Mouse (Mus musculus): ENCODE results near the gene Cfap61. TPM values are rescaled to one million over a fixed set of nuclear protein-coding genes. Genes with fewer than 3 reads are reported as not detected.
"Not testable (repeated sequence)": the region's sequence is repeated elsewhere in the genome, so short reads cannot be mapped to it uniquely, and the experiment has no call there.

The Cfap61 gene
- total and polyA plus RNA-seq, 3 experiments = 0.22 TPM; not detected in 2

DNA sequence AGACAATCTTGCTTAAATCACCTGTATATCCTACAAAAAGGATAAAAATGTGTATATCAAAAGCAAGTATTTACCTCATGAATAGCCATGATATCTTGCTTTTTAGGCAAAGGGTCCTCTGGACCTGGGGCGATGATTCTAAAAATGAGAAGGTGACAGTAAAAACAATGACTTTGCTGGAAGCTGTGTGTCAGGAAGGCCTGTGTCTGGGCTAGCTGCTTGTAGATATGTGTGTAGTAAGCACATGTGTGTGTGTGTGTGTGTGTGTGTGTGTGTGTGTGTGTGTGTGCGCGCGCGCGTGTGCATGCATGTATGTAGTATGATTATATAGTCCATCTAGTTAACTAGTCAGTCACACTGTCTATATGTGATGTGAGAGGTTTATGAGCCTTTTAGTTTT, 40.8 kb upstream of the Cfap61 start:
- DNase-seq (ENCODE audit: low spot score) = no peak
- TF ChIP-seq TAL1 (conservative IDR thresholded peaks at IDR 0.05; ENCODE audit: low read depth, low read length) (no peak), GATA2 (IDR thresholded peaks at IDR 0.05; ENCODE audit: borderline replicate concordance, low read depth, low read length) (no peak), CTCF (IDR thresholded peaks at IDR 0.05; ENCODE audit: low read depth, low read length) (no peak), GATA1 (IDR thresholded peaks at IDR 0.05; ENCODE audit: borderline replicate concordance, low read length) (no peak), POLR2AphosphoS5 (IDR thresholded peaks at IDR 0.05; ENCODE audit: insufficient replicate concordance, low read depth, low read length) (no peak)
- no peak for ATAC-seq (ENCODE audit: extremely low read depth, insufficient number of reproducible peaks, low FRiP score, poor library complexity, severe bottlenecking)

DNA sequence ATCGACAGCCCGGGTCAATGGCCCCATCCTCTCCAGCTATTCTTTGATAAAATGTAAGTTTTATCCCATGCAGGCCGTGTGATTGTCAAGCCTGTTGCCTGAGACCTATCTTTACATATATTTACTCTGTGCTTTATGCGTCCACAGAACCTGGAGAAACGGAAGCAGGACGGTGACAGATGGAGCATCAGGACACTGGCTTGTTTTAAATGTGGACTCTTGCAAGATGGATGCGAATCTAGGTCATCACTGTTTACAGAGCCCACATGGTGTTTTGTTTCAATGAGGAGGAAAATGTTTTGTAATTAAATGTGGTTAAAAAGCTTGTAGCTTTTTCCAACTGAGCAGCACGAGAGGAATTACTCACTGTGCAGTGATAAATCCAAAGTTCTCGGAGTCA, 36.5 kb upstream of the Cfap61 start:
- Histone ChIP-seq H3K36me3 (replicated peaks) (no peaks in the 10 kb centered on the region), H3K27me3 (ENCODE audit: insufficient read depth, low read length) (no peaks in the 10 kb centered on the region), H3K9me3 (replicated peaks) (no peaks in the 10 kb centered on the region), H3K4me1 (ENCODE audit: insufficient read depth, low read depth, low read length) (peaks cover 2% of the 10 kb centered on the region; the same call in 1 of the 2 replicates), H3K4me3 (ENCODE audit: low read depth, low read length) (no peak overlapping the region)
- ATAC-seq (ENCODE audit: extremely low read depth, insufficient number of reproducible peaks, low FRiP score, poor library complexity, severe bottlenecking) (no peak), DNase-seq (ENCODE audit: low spot score) (no peak)
- no peak for TF ChIP-seq TAL1 (conservative IDR thresholded peaks at IDR 0.05; ENCODE audit: low read depth, low read length)
- TF ChIP-seq GATA1 (IDR thresholded peaks at IDR 0.05; ENCODE audit: borderline replicate concordance, low read length) = no peak
- TF ChIP-seq GATA2 (IDR thresholded peaks at IDR 0.05; ENCODE audit: borderline replicate concordance, low read depth, low read length) = no peak
- no peak for TF ChIP-seq POLR2AphosphoS5 (IDR thresholded peaks at IDR 0.05; ENCODE audit: insufficient replicate concordance, low read depth, low read length)
- TF ChIP-seq CTCF (IDR thresholded peaks at IDR 0.05; ENCODE audit: low read depth, low read length) = no peak

More for the DNA sequence above, 40.8 kb upstream of the Cfap61 start:
- Histone ChIP-seq H3K36me3 (replicated peaks) (no peaks in the 10 kb centered on the region), H3K27me3 (ENCODE audit: insufficient read depth, low read length) (no peaks in the 10 kb centered on the region), H3K4me1 (ENCODE audit: insufficient read depth, low read depth, low read length) (no peaks in the 10 kb centered on the region), H3K9me3 (replicated peaks) (no peaks in the 10 kb centered on the region), H3K4me3 (ENCODE audit: low read depth, low read length) (no peak overlapping the region)

DNA sequence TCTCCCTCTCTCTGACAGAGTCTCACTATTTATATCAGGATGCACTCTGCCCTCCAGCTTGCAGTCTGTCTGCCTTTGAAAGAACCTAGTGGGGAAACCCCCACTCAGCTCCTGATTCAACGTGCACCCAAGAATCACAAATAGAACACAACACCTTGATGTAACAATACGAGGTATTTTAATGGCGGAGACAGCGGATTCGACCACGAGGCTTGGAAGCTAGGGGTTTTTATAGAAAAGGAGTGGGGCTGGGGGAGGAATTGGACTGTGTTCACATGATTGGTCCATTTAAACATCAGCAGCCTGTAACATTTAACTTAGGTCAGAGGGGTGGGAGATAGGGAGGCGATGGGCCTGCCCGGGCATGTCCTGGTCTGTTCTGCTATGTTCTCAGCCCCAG, 34.3 kb upstream of the Cfap61 start:
- ATAC-seq (ENCODE audit: extremely low read depth, insufficient number of reproducible peaks, low FRiP score, poor library complexity, severe bottlenecking); H3K36me3 ChIP-seq (replicated peaks); H3K4me3 ChIP-seq (ENCODE audit: low read depth, low read length); DNase-seq (ENCODE audit: low spot score); H3K27me3 ChIP-seq (ENCODE audit: insufficient read depth, low read length); H3K9me3 ChIP-seq (replicated peaks): not testable (repeated sequence)
- H3K4me1 ChIP-seq (ENCODE audit: insufficient read depth, low read depth, low read length) = peaks cover 15% of the 10 kb centered on the region

DNA sequence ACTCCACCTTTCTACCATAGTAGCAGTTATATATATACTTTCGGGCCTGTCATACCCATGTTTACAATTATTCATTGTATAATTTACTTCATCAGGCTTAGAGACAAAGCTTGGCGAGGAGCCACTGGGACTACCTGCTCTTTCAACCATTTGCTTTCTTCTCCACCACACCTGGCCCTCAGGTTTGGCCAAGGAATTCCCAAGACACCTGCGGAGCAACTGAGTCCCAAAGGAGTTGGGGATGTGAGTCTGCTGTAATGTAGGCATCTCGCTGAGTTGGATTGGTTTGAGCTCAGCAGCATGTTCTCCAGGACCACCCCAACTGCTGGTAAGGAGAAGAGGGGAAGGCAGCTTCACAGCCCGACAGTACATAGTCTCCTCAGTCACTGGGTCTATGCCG, 32.7 kb upstream of the Cfap61 start, which contains the start of gene Naa20:
Naa20 (plus strand) TSS at position 239 of the 400 bp plus-strand sequence.
- Histone ChIP-seq H3K9me3 (replicated peaks) (no peaks in the 10 kb centered on the region), H3K36me3 (replicated peaks) (peaks cover 15% of the 10 kb centered on the region), H3K27me3 (ENCODE audit: insufficient read depth, low read length) (no peaks in the 10 kb centered on the region), H3K4me1 (ENCODE audit: insufficient read depth, low read depth, low read length) (peaks cover 23% of the 10 kb centered on the region), H3K4me3 (ENCODE audit: low read depth, low read length) (peak within 1 kb of the TSS; percentile 96)
- DNase-seq (ENCODE audit: low spot score) = no peak
- ATAC-seq (ENCODE audit: extremely low read depth, insufficient number of reproducible peaks, low FRiP score, poor library complexity, severe bottlenecking) = no peak
- TF ChIP-seq GATA1 (IDR thresholded peaks at IDR 0.05; ENCODE audit: borderline replicate concordance, low read length) (no peak), TAL1 (conservative IDR thresholded peaks at IDR 0.05; ENCODE audit: low read depth, low read length) (no peak), CTCF (IDR thresholded peaks at IDR 0.05; ENCODE audit: low read depth, low read length) (no peak), GATA2 (IDR thresholded peaks at IDR 0.05; ENCODE audit: borderline replicate concordance, low read depth, low read length) (no peak), POLR2AphosphoS5 (IDR thresholded peaks at IDR 0.05; ENCODE audit: insufficient replicate concordance, low read depth, low read length) (no peak)

DNA sequence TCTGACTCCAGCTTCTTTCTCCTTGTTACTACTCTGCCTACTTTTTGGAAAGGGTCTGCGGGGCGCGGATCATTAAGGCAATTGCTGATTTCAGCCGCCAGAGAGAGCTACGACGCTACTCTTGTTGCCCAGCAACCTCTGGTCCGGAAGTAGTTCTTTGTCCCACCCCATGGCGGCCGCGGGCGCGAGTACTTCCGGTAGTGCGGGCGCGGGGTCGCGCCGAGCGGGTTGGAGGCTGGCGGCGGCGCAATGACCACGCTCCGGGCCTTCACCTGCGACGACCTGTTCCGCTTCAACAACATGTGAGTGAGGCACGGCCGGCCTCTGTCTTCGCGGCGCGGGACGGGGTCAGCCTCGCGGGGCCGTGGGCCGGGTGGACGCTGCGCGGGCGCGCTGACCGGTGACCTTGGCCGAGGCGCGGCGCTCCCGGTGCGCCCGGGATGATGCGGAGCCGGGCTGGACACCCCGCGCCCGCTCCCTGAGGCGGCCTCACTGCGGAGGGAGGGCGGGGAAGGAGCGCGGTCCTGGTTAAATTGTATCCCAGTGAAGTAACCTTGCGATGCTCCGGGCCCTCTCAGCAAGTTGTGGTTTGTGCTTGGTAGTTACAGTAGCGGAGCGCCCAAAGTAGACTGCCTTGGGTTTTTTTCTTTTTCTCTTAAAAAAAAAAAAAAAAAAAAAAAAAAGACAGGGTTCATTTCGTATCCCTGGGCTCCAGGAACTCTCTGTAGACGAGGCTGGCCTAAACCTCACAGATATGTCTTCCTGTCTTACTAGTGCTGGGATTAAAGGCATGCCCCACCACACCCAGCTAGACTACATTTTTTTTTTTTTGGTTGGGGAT, 31.3 kb upstream of the Cfap61 start:
- peak; percentile 80 for DNase-seq (ENCODE audit: low spot score)
- ATAC-seq (ENCODE audit: extremely low read depth, insufficient number of reproducible peaks, low FRiP score, poor library complexity, severe bottlenecking) = peak; percentile 94
- H3K36me3 ChIP-seq (replicated peaks) = peaks cover 28% of the 10 kb centered on the region

DNA sequence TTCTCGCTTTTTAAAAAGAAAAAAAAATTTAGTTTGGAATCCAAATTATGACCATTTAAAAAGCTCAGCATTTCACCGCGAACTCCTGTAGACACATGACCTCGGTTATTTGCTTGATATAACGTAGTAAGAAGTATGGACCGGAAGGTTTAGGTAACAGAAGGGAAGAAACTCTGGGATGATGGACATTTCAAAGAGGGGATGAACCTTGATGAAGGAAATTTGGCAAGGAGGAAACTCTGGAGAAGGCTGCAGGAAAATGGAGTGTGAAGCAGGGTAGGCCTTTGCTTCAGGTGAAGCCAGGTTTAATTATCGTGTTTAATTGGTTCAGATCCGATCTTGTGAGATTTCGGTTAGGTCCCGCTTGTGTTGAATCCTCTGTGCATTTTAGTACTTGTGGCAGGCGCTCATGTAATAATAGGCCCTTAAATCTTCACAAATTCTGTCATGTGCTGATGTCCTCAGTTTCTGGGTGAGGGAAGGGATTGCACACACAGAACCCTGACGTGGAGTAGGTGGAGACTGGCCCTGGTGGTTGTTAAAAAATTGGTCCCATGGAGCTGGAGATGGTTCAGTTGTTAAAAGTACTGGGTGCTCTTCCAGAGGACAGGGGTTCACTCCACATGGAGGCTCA, 30.5 kb upstream of the Cfap61 start:
- Histone ChIP-seq H3K36me3 (replicated peaks) (peaks cover 36% of the 10 kb centered on the region), H3K4me1 (ENCODE audit: insufficient read depth, low read depth, low read length) (peaks cover 31% of the 10 kb centered on the region), H3K4me3 (ENCODE audit: low read depth, low read length) (peak overlapping the region; percentile 96), H3K27me3 (ENCODE audit: insufficient read depth, low read length) (no peaks in the 10 kb centered on the region), H3K9me3 (replicated peaks) (no peaks in the 10 kb centered on the region)
- no peak for ATAC-seq (ENCODE audit: extremely low read depth, insufficient number of reproducible peaks, low FRiP score, poor library complexity, severe bottlenecking)
- TF ChIP-seq CTCF (IDR thresholded peaks at IDR 0.05; ENCODE audit: low read depth, low read length) (no peak), POLR2AphosphoS5 (IDR thresholded peaks at IDR 0.05; ENCODE audit: insufficient replicate concordance, low read depth, low read length) (no peak), GATA1 (IDR thresholded peaks at IDR 0.05; ENCODE audit: borderline replicate concordance, low read length) (no peak), GATA2 (IDR thresholded peaks at IDR 0.05; ENCODE audit: borderline replicate concordance, low read depth, low read length) (no peak)
- DNase-seq (ENCODE audit: low spot score) = peak; percentile 12

More for the DNA sequence above, 31.3 kb upstream of the Cfap61 start:
- H3K9me3 ChIP-seq (replicated peaks) = no peaks in the 10 kb centered on the region
- peaks cover 31% of the 10 kb centered on the region for H3K4me1 ChIP-seq (ENCODE audit: insufficient read depth, low read depth, low read length)
- H3K27me3 ChIP-seq (ENCODE audit: insufficient read depth, low read length) = no peaks in the 10 kb centered on the region
- peak overlapping the region; percentile 96 for H3K4me3 ChIP-seq (ENCODE audit: low read depth, low read length)
- TF ChIP-seq CTCF (IDR thresholded peaks at IDR 0.05; ENCODE audit: low read depth, low read length) (0 out of 2 replicates have a peak, but pooled peaks have one; percentile 12), GATA2 (IDR thresholded peaks at IDR 0.05; ENCODE audit: borderline replicate concordance, low read depth, low read length) (no peak), POLR2AphosphoS5 (IDR thresholded peaks at IDR 0.05; ENCODE audit: insufficient replicate concordance, low read depth, low read length) (no peak)
